Mouse (Mus musculus): Measurements from ENCODE around the gene Zbtb9. TPM values are rescaled to one million over a fixed set of nuclear protein-coding genes. Genes with fewer than 3 reads are reported as not detected.

The Zbtb9 gene
- total and polyA plus RNA-seq, 3 experiments, result 10.7 to 13.4 TPM; not detected in 1

GRCm38 (mm10) chr17:26951952-26952877 lies 20.8 kb upstream of the Zbtb9 start:
- Histone ChIP-seq H3K36me3 (ENCODE audit: control insufficient read depth in 1 of 2, insufficient read depth in 2 of 2, low read length in 2 of 2) (peaks cover 0 to 18% of the 10 kb centered on the region in 2 experiments; a peak in 2 of 4 replicates), H3K9ac (ENCODE audit: control insufficient read depth, low read depth, low read length, poor library complexity, severe bottlenecking) (no peak overlapping the region), H3K9me3 (replicated peaks; ENCODE audit: insufficient read depth, low read length) (no peaks in the 10 kb centered on the region), H3K79me2 (ENCODE audit: control insufficient read depth, insufficient read depth, low read length, poor library complexity) (peaks cover 2% of the 10 kb centered on the region), H3K27me3 (ENCODE audit: control insufficient read depth in 1 of 2, insufficient read depth in 2 of 2, low read length in 2 of 2) (no peaks in the 10 kb centered on the region), H3K27ac (ENCODE audit: control insufficient read depth, low read depth, low read length) (no peak overlapping the region), H3K4me1 (ENCODE audit: control insufficient read depth in 1 of 2, insufficient read depth in 2 of 2, low read length in 2 of 2) (peaks cover 5 to 33% of the 10 kb centered on the region in 2 experiments; a peak in 3 of 4 replicates), H3K4me3 (ENCODE audit: control insufficient read depth in 1 of 2, insufficient read depth in 1 of 2, low read depth in 2 of 2, low read length in 2 of 2) (no peak overlapping the region)
- TF ChIP-seq SMC3 (IDR thresholded peaks at IDR 0.05; ENCODE audit: low read depth, low read length) (no peak), POLR2AphosphoS5 (IDR thresholded peaks at IDR 0.05; ENCODE audit: borderline replicate concordance, low read depth, low read length) (no peak), CHD2 (IDR thresholded peaks at IDR 0.05; ENCODE audit: low read length) (no peak), USF1 (IDR thresholded peaks at IDR 0.05; ENCODE audit: low read depth, low read length) (no peak), ZMIZ1 (IDR thresholded peaks at IDR 0.05; ENCODE audit: low read depth, low read length) (no peak), ELF1 (IDR thresholded peaks at IDR 0.05; ENCODE audit: low read depth, low read length) (no peak), RAD21 (IDR thresholded peaks at IDR 0.05; ENCODE audit: low read depth, low read length) (no peak), POLR2A (IDR thresholded peaks at IDR 0.05; ENCODE audit: control insufficient read depth in 1 of 2, insufficient read depth in 1 of 2, low read depth in 1 of 2, low read length in 2 of 2, poor library complexity in 1 of 2) (no peak), SIN3A (IDR thresholded peaks at IDR 0.05; ENCODE audit: low read length) (no peak), MYB (IDR thresholded peaks at IDR 0.05; ENCODE audit: low read depth, low read length) (no peak), CHD1 (IDR thresholded peaks at IDR 0.05; ENCODE audit: low read depth, low read length) (no peak), ZKSCAN1 (IDR thresholded peaks at IDR 0.05; ENCODE audit: low read depth, low read length) (no peak), CTCF (IDR thresholded peaks at IDR 0.05 in 2 of 3, conservative IDR thresholded peaks at IDR 0.05 in 1 of 3; ENCODE audit: control insufficient read depth in 1 of 3, insufficient read depth in 1 of 3, low read depth in 2 of 3, low read length in 3 of 3, poor library complexity in 1 of 3, severe bottlenecking in 1 of 3) (no peak), MAFK (IDR thresholded peaks at IDR 0.05; ENCODE audit: borderline replicate concordance, low read depth, low read length) (no peak), RCOR1 (IDR thresholded peaks at IDR 0.05; ENCODE audit: low read depth, low read length) (no peak), MEF2A (IDR thresholded peaks at IDR 0.05; ENCODE audit: extremely low read depth, insufficient replicate concordance, low read depth, low read length, poor library complexity, severe bottlenecking) (no peak), HCFC1 (IDR thresholded peaks at IDR 0.05; ENCODE audit: low read depth, low read length) (no peak)
- no peak for DNase-seq (ENCODE audit: low read depth, low spot score)

- Histone ChIP-seq H3K9ac (ENCODE audit: control insufficient read depth, low read depth, low read length, poor library complexity, severe bottlenecking) (no peak overlapping the region), H3K27me3 (ENCODE audit: control insufficient read depth in 1 of 2, insufficient read depth in 2 of 2, low read length in 2 of 2) (no peaks in the 10 kb centered on the region), H3K79me2 (ENCODE audit: control insufficient read depth, insufficient read depth, low read length, poor library complexity) (peaks cover 4% of the 10 kb centered on the region), H3K36me3 (ENCODE audit: control insufficient read depth in 1 of 2, insufficient read depth in 2 of 2, low read length in 2 of 2) (peaks cover 0 to 24% of the 10 kb centered on the region in 2 experiments; a peak in 2 of 4 replicates), H3K4me1 (ENCODE audit: control insufficient read depth in 1 of 2, insufficient read depth in 2 of 2, low read length in 2 of 2) (peaks cover 7 to 41% of the 10 kb centered on the region in 2 experiments; a peak in 3 of 4 replicates), H3K27ac (ENCODE audit: control insufficient read depth, low read depth, low read length) (no peak overlapping the region), H3K9me3 (replicated peaks; ENCODE audit: insufficient read depth, low read length) (no peaks in the 10 kb centered on the region), H3K4me3 (ENCODE audit: control insufficient read depth in 1 of 2, insufficient read depth in 1 of 2, low read depth in 2 of 2, low read length in 2 of 2) (no peak overlapping the region)
- TF ChIP-seq MYB (IDR thresholded peaks at IDR 0.05; ENCODE audit: low read depth, low read length), result no peak
- TF ChIP-seq TCF12 (IDR thresholded peaks at IDR 0.05; ENCODE audit: low read depth, low read length), result no peak
- TF ChIP-seq MAZ (IDR thresholded peaks at IDR 0.05; ENCODE audit: low read depth, low read length), result no peak
- TF ChIP-seq HCFC1 (IDR thresholded peaks at IDR 0.05; ENCODE audit: low read depth, low read length), result no peak
- no peak for TF ChIP-seq CHD1 (IDR thresholded peaks at IDR 0.05; ENCODE audit: low read depth, low read length)
- TF ChIP-seq CHD2 (IDR thresholded peaks at IDR 0.05; ENCODE audit: low read length), result no peak
- TF ChIP-seq ETS1 (IDR thresholded peaks at IDR 0.05; ENCODE audit: low read depth, low read length), result no peak
- no peak for TF ChIP-seq KAT2A (conservative IDR thresholded peaks at IDR 0.05; ENCODE audit: low read depth, low read length)
- no peak for TF ChIP-seq MXI1 (IDR thresholded peaks at IDR 0.05; ENCODE audit: low read depth, low read length)
- TF ChIP-seq TBP (IDR thresholded peaks at IDR 0.05; ENCODE audit: low read depth, low read length), result no peak
- TF ChIP-seq POLR2A (IDR thresholded peaks at IDR 0.05; ENCODE audit: control insufficient read depth in 1 of 2, insufficient read depth in 1 of 2, low read depth in 1 of 2, low read length in 2 of 2, poor library complexity in 1 of 2), result no peak
- TF ChIP-seq TAL1 (IDR thresholded peaks at IDR 0.05; ENCODE audit: low read length), result no peak
- no peak for TF ChIP-seq JUND (IDR thresholded peaks at IDR 0.05; ENCODE audit: low read depth, low read length)
- no peak for TF ChIP-seq E2F4 (IDR thresholded peaks at IDR 0.05; ENCODE audit: borderline replicate concordance, low read depth, low read length)
- TF ChIP-seq NRF1 (IDR thresholded peaks at IDR 0.05; ENCODE audit: insufficient read depth, low read depth, low read length, poor library complexity, severe bottlenecking), result no peak
- no peak for DNase-seq (ENCODE audit: low read depth, low spot score)
These were observed 19.8 kb upstream of the Zbtb9 start for GRCm38 (mm10) chr17:26953201-26953600.
